Mouse (Mus musculus): ENCODE results near the gene Arhgef38. TPM values are rescaled to one million over a fixed set of nuclear protein-coding genes. Genes with fewer than 3 reads are reported as not detected.

The Arhgef38 gene
- polyA plus RNA-seq, 1 experiment from 2014 or later, result 0.04 TPM

DNA sequence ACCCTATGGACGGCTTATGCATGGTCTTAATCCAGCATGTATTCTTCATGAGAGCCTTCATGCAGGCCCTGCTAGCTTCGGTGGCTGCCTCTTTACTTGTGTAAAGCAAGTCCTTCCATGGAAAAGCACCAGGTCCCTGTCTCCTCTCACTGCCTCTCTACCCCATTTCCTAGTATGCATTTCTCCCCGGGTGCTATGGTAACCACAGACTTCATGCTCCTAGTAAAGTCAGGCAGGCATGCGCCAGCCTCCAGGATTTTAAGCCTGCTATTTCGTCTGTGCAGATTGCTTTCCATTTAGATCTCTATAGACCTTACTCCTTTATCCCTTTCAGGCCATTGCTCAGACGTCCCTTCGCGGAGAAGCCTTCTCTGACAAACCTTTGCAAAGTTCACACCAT, 80.1 kb downstream of the Arhgef38 start:
- Histone ChIP-seq H3K27me3 (ENCODE audit: control insufficient read depth, insufficient read depth, low read depth, low read length) (no peaks in the 10 kb centered on the region), H3K9me3 (replicated peaks; ENCODE audit: control insufficient read depth, low read length) (no peaks in the 10 kb centered on the region), H3K4me3 (ENCODE audit: low read depth, low read length) (no peak overlapping the region), H3K4me2 (ENCODE audit: low read depth, low read length) (no peak overlapping the region), H3K9ac (ENCODE audit: low read depth, low read length) (no peak overlapping the region), H3K36me3 (ENCODE audit: control insufficient read depth, insufficient read depth) (no peaks in the 10 kb centered on the region), H3K27ac (ENCODE audit: low read length) (no peak overlapping the region), H3K4me1 (ENCODE audit: control insufficient read depth, low read depth, low read length) (no peaks in the 10 kb centered on the region)
- 67% methylated on average over 8 of the region's 8 CpGs for WGBS (ENCODE audit: insufficient replicate concordance)
- no peak for ATAC-seq (ENCODE audit: low read depth)

DNA sequence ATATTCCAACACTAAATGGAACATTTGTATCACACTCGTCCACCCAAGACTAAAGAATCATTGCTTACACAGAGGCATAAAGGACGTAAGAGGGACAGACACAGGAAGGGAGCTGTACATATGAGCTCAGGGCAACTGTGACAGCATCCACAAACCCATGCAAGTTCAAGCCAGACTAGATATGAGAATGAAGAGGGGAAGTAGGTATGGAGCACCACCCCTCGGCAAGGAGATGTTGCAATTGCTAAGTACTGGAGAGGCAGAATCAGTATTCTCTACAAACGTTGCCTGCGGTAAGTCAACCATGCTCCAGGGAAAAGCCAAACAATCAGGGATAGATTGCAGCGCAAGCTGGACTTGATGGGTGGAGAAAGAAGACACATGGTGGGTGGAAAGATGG, 81.1 kb downstream of the Arhgef38 start:
- Histone ChIP-seq H3K4me1 (ENCODE audit: control insufficient read depth, low read depth, low read length) (no peaks in the 10 kb centered on the region), H3K36me3 (ENCODE audit: control insufficient read depth, insufficient read depth) (no peaks in the 10 kb centered on the region), H3K9ac (ENCODE audit: low read depth, low read length) (no peak overlapping the region), H3K27me3 (ENCODE audit: control insufficient read depth, insufficient read depth, low read depth, low read length) (no peaks in the 10 kb centered on the region), H3K27ac (ENCODE audit: low read length) (no peak overlapping the region), H3K4me2 (ENCODE audit: low read depth, low read length) (no peak overlapping the region), H3K9me3 (replicated peaks; ENCODE audit: control insufficient read depth, low read length) (no peaks in the 10 kb centered on the region), H3K4me3 (ENCODE audit: low read depth, low read length) (no peak overlapping the region)
- ATAC-seq (ENCODE audit: low read depth), result no peak
- 58% methylated on average over 6 of the region's 6 CpGs for WGBS (ENCODE audit: insufficient replicate concordance)

DNA sequence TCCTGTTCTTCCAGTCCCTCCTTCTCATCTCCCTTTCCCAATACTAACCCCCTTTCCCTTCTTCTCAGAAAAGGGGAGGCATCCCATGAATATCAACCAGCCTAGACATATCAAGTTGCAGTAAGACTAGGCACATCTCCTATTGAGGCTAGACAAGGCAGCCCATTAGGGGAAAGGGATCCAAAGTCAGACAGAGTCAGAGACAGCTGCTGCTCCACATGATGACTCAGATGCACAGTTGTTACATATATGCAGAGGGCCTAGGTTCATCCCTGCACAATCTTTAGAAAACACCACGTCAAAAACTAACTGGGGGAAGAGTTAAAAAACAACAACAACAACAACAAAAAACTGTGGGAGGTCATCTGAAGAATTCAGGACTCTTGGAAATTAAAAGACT, 81.9 kb downstream of the Arhgef38 start:
- Histone ChIP-seq H3K9ac (ENCODE audit: low read depth, low read length) (no peak overlapping the region), H3K36me3 (ENCODE audit: control insufficient read depth, insufficient read depth) (no peaks in the 10 kb centered on the region), H3K4me1 (ENCODE audit: control insufficient read depth, low read depth, low read length) (no peaks in the 10 kb centered on the region), H3K27ac (ENCODE audit: low read length) (no peak overlapping the region), H3K4me3 (ENCODE audit: low read depth, low read length) (no peak overlapping the region), H3K27me3 (ENCODE audit: control insufficient read depth, insufficient read depth, low read depth, low read length) (no peaks in the 10 kb centered on the region), H3K9me3 (replicated peaks; ENCODE audit: control insufficient read depth, low read length) (no peaks in the 10 kb centered on the region), H3K4me2 (ENCODE audit: low read depth, low read length) (no peak overlapping the region)
- 51% methylated on average over 1 of the region's 1 CpGs for WGBS (ENCODE audit: insufficient replicate concordance)
- ATAC-seq (ENCODE audit: low read depth), result no peak

DNA sequence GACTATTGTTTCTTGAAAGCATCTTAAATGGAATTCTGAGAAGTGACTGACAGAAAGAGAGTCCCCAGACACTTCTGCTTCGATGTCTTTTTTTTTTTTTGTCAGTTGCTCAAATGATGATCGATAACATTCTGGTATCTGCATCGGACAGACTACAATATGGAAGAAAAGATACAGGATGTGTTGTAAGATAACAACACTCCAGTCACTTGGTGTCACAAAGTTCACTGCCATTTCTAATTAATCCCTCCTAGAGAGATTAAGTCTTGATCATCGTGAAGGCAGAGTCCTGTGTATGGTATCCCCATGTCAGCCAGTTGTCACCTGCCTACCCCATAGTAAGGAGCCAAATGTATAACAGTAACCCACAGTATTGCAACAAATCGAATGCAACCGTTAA, 83.1 kb downstream of the Arhgef38 start:
- ATAC-seq (ENCODE audit: low read depth), result no peak
- 53% methylated on average over 6 of the region's 6 CpGs for WGBS (ENCODE audit: insufficient replicate concordance)
- Histone ChIP-seq H3K27me3 (ENCODE audit: control insufficient read depth, insufficient read depth, low read depth, low read length) (no peaks in the 10 kb centered on the region), H3K27ac (ENCODE audit: low read length) (no peak overlapping the region), H3K4me2 (ENCODE audit: low read depth, low read length) (no peak overlapping the region), H3K4me3 (ENCODE audit: low read depth, low read length) (no peak overlapping the region), H3K4me1 (ENCODE audit: control insufficient read depth, low read depth, low read length) (no peaks in the 10 kb centered on the region), H3K9ac (ENCODE audit: low read depth, low read length) (no peak overlapping the region), H3K36me3 (ENCODE audit: control insufficient read depth, insufficient read depth) (no peaks in the 10 kb centered on the region), H3K9me3 (replicated peaks; ENCODE audit: control insufficient read depth, low read length) (no peaks in the 10 kb centered on the region)

DNA sequence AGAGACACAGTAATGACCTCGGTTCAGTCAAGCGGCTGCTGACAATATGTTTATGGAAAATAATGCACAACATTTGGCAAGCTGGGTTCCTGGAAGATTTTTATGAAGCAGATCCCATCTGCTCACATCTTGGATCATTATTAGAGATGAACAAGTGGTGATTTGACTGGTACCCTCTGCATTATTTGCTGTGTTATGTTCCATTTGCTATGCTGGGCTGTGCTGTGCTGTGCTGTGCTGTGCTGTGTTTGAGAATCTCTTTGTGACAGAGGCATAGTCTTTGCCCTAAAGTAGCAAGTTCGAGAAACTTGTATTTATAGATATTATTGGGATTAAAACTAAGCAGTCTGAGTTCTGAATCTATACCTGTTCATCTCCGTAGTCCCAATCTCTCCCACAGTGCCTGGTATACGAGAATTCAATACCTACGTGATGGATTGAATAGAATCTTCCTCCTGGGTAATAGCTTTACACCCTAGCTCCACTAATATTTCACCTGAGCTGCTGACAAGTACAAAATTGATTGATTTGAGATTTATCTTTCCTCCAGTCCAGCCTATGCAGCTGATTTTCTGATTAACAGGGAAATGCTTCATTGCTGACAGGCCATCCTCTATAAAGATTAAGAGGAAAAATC, 90.1 kb downstream of the Arhgef38 start:
- Histone ChIP-seq H3K9me3 (replicated peaks; ENCODE audit: control insufficient read depth, low read length) (no peaks in the 10 kb centered on the region), H3K4me1 (ENCODE audit: control insufficient read depth, low read depth, low read length) (no peaks in the 10 kb centered on the region), H3K36me3 (ENCODE audit: control insufficient read depth, insufficient read depth) (no peaks in the 10 kb centered on the region), H3K27ac (ENCODE audit: low read length) (no peak overlapping the region), H3K4me3 (ENCODE audit: low read depth, low read length) (no peak overlapping the region), H3K9ac (ENCODE audit: low read depth, low read length) (no peak overlapping the region), H3K4me2 (ENCODE audit: low read depth, low read length) (no peak overlapping the region), H3K27me3 (ENCODE audit: control insufficient read depth, insufficient read depth, low read depth, low read length) (no peaks in the 10 kb centered on the region)
- no peak for ATAC-seq (ENCODE audit: low read depth)
- WGBS (ENCODE audit: insufficient replicate concordance), result 60% methylated on average over 6 of the region's 6 CpGs

DNA sequence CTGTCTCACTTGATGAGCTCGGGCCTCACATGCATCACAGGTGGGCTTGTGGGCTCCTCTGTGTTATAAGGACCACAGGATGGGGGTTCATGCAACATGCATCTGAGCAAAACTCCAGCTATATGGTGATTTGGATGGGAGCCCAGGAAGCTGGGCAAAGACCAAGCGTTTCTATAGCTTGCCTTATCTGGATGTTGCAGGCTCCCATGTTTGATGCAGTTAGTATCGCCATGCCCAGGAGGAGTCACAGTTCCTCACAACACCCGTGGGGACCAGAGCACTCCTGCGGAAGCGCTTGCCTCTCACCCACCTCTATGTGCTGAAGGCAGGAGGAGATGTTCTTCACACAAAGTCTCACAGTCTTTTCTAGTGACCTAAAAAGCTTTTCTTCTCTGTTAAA, 92.9 kb downstream of the Arhgef38 start:
- no peaks in the 10 kb centered on the region for H3K36me3 ChIP-seq (ENCODE audit: control insufficient read depth, insufficient read depth)
- no peak for ATAC-seq (ENCODE audit: low read depth)
- 52% methylated on average over 6 of the region's 6 CpGs for WGBS (ENCODE audit: insufficient replicate concordance)
- H3K27ac ChIP-seq (ENCODE audit: low read length), result no peak overlapping the region
- H3K27me3 ChIP-seq (ENCODE audit: control insufficient read depth, insufficient read depth, low read depth, low read length), result no peaks in the 10 kb centered on the region
- no peaks in the 10 kb centered on the region for H3K4me1 ChIP-seq (ENCODE audit: control insufficient read depth, low read depth, low read length)
- H3K9me3 ChIP-seq (replicated peaks; ENCODE audit: control insufficient read depth, low read length), result no peaks in the 10 kb centered on the region
- no peak overlapping the region for H3K4me3 ChIP-seq (ENCODE audit: low read depth, low read length)
- H3K9ac ChIP-seq (ENCODE audit: low read depth, low read length), result no peak overlapping the region
- no peak overlapping the region for H3K4me2 ChIP-seq (ENCODE audit: low read depth, low read length)

DNA sequence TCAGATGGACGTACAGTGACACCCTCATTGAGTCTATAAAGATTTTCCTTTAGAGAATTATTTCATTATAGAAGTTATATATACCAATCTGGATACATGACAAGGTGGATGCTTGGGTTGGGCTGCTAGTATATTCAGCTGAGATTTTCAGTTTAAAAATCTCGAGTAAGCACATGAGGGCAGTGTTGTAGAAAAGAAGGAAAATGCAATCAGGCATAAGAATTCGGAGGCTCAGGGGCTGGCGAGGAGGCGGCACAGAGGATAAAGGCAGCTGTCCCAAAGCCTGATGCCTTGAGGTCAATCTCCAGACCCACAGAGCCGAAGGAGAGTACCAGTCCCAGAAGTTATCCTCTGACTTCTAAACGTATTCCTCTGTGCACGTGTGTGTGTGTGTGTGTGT, 102.1 kb downstream of the Arhgef38 start:
- no peaks in the 10 kb centered on the region for H3K9me3 ChIP-seq (replicated peaks; ENCODE audit: control insufficient read depth, low read length)
- H3K9ac ChIP-seq (ENCODE audit: low read depth, low read length), result no peak overlapping the region
- H3K4me1 ChIP-seq (ENCODE audit: control insufficient read depth, low read depth, low read length), result no peaks in the 10 kb centered on the region
- H3K27ac ChIP-seq (ENCODE audit: low read length), result no peak overlapping the region
- no peaks in the 10 kb centered on the region for H3K27me3 ChIP-seq (ENCODE audit: control insufficient read depth, insufficient read depth, low read depth, low read length)
- H3K36me3 ChIP-seq (ENCODE audit: control insufficient read depth, insufficient read depth), result no peaks in the 10 kb centered on the region
- no peak overlapping the region for H3K4me3 ChIP-seq (ENCODE audit: low read depth, low read length)
- ATAC-seq (ENCODE audit: low read depth), result no peak
- H3K4me2 ChIP-seq (ENCODE audit: low read depth, low read length), result no peak overlapping the region
- 57% methylated on average over 8 of the region's 8 CpGs for WGBS (ENCODE audit: insufficient replicate concordance)

DNA sequence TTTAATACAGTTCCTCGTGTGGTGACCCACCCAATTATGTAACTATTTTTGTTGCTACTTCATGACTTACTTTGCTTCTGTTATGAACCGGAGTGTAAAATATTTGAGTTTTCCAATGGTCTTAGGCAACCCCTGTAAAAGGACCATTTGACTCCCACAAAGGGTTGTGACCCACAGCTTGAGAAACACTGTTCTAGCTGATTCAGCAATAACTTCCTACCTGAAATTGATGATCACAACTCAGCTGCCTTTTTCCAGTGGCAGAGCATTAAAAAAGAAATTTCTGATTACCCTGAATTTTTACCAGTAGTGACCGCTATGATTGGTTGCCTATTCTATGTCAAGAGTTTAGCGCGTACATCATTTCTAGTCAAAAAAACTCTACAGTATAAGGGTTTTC, 103.4 kb downstream of the Arhgef38 start:
- no peak for ATAC-seq (ENCODE audit: low read depth)
- 78% methylated on average over 5 of the region's 5 CpGs for WGBS (ENCODE audit: insufficient replicate concordance)
- H3K36me3 ChIP-seq (ENCODE audit: control insufficient read depth, insufficient read depth), result no peaks in the 10 kb centered on the region
- H3K4me2 ChIP-seq (ENCODE audit: low read depth, low read length), result no peak overlapping the region
- no peaks in the 10 kb centered on the region for H3K4me1 ChIP-seq (ENCODE audit: control insufficient read depth, low read depth, low read length)
- no peaks in the 10 kb centered on the region for H3K27me3 ChIP-seq (ENCODE audit: control insufficient read depth, insufficient read depth, low read depth, low read length)
- no peak overlapping the region for H3K4me3 ChIP-seq (ENCODE audit: low read depth, low read length)
- H3K9me3 ChIP-seq (replicated peaks; ENCODE audit: control insufficient read depth, low read length), result no peaks in the 10 kb centered on the region
- no peak overlapping the region for H3K27ac ChIP-seq (ENCODE audit: low read length)
- no peak overlapping the region for H3K9ac ChIP-seq (ENCODE audit: low read depth, low read length)

DNA sequence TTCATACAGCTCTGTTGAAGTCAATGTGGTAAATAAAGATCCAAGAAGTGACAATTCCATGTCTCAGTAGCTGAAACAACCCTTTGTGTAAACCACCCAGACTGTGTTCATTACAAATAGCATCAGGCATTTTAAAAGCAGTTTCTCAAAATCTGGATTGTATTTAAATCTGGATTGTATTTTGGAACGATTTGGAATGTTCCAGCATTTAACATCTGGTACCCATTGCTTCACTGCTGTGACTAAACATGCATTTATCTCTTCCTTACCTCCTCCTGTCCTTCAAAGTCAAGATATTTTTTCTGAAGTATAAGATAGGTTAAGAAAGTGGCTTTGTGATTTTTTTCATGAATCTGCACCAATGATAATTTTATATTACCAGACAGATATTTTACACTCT, 121.5 kb downstream of the Arhgef38 start:
- Histone ChIP-seq H3K4me1 (ENCODE audit: control insufficient read depth, low read depth, low read length) (no peaks in the 10 kb centered on the region), H3K9me3 (replicated peaks; ENCODE audit: control insufficient read depth, low read length) (no peaks in the 10 kb centered on the region), H3K36me3 (ENCODE audit: control insufficient read depth, insufficient read depth) (peaks cover 10% of the 10 kb centered on the region), H3K27me3 (ENCODE audit: control insufficient read depth, insufficient read depth, low read depth, low read length) (no peaks in the 10 kb centered on the region), H3K4me2 (ENCODE audit: low read depth, low read length) (no peak overlapping the region), H3K27ac (ENCODE audit: low read length) (no peak overlapping the region), H3K4me3 (ENCODE audit: low read depth, low read length) (no peak overlapping the region), H3K9ac (ENCODE audit: low read depth, low read length) (no peak overlapping the region)
- no peak for ATAC-seq (ENCODE audit: low read depth)
- WGBS (ENCODE audit: insufficient replicate concordance), result 37% methylated on average over 1 of the region's 1 CpGs
